In the genomic region with DNA sequence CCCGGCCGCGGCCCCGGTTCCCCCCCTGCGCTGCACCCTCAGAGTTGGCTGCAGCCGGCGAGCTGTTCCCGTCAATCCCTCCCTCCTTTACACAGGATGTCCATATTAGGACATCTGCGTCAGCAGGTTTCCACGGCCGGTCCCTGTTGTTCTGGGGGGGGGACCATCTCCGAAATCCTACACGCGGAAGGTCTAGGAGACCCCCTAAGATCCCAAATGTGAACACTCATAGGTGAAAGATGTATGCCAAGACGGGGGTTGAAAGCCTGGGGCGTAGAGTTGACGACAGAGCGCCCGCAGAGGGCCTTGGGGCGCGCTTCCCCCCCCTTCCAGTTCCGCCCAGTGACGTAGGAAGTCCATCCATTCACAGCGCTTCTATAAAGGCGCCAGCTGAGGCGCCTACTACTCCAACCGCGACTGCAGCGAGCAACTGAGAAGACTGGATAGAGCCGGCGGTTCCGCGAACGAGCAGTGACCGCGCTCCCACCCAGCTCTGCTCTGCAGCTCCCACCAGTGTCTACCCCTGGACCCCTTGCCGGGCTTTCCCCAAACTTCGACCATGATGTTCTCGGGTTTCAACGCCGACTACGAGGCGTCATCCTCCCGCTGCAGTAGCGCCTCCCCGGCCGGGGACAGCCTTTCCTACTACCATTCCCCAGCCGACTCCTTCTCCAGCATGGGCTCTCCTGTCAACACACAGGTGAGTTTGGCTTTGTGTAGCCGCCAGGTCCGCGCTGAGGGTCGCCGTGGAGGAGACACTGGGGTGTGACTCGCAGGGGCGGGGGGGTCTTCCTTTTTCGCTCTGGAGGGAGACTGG, we compare ENCODE assay signal across 8 mouse cellular contexts. TPM values are rescaled to one million over a fixed set of nuclear protein-coding genes. Genes with fewer than 3 reads are reported as not detected.
DNase-seq lines count a peak whose midpoint lies in the region; ATAC-seq lines count a peak whose summit lies in the region.

A gene (plus strand): TSS at position 410 of the 817 bp plus-strand sequence.

- peak within 1 kb of the TSS; percentile 93 for H3K4me3 ChIP-seq in megakaryocyte, embryonic 14.5 days (replicated peaks)

- H3K9me3 ChIP-seq in megakaryocyte, embryonic 14.5 days: no peaks in the 10 kb centered on the region

- ATAC-seq in activated CD4-positive, CD25-positive, alpha-beta regulatory T cell, adult 4 months: peak; percentile 76
- ATAC-seq in common myeloid progenitor, adult 5-6 weeks (replicated peaks; ENCODE audit: low read depth, poor library complexity, severe bottlenecking): peak; percentile 48

- DNase-seq in gastrocnemius, adult 8-10 months (ENCODE audit: low spot score in 2 of 2): peak; percentile 79 to 85
- peak; percentile 98 for DNase-seq in induced T-regulatory cell, adult 2 months (ENCODE audit: low read depth)
- peak; percentile 80 to 91 for DNase-seq in left cerebral cortex, adult 8-10 months (ENCODE audit: low spot score in 2 of 2)
- DNase-seq in right cerebral cortex, adult 2 months (ENCODE audit: low spot score in 2 of 2): peak; percentile 83 to 92
- DNase-seq in urinary bladder, postnatal 14 days (ENCODE audit: low spot score): peak; percentile 90

- H3K27me3 ChIP-seq in megakaryocyte, embryonic 14.5 days (replicated peaks): peaks cover 75% of the 10 kb centered on the region

- H3K4me1 ChIP-seq in megakaryocyte, embryonic 14.5 days: peaks cover 56% of the 10 kb centered on the region

- peaks cover 12% of the 10 kb centered on the region for H3K36me3 ChIP-seq in megakaryocyte, embryonic 14.5 days (replicated peaks; ENCODE audit: low read length)

RNA-seq across cellular contexts. Expression of the gene that starts here (rescaled TPM):
- 1 to 10 TPM; 6.7 to 9.6 TPM for polyA plus RNA-seq in activated CD4-positive, CD25-positive, alpha-beta regulatory T cell, adult 4 months (2017; shearing (Covaris generic))
- total RNA-seq in common myeloid progenitor, adult 5-6 weeks (2017): 421 and 492 TPM in 2 replicates
- 10 to 100 TPM in 2 of 4 experiments, 1 to 10 TPM in 2; 5.6 to 26.9 (median 8.4) TPM for total RNA-seq in gastrocnemius, adult 8-10 months (2022)
- 10 to 100 TPM in 3 of 4 experiments, 1 to 10 TPM in 1; 5.8 to 37.3 (median 25.8) TPM for total RNA-seq in left cerebral cortex, adult 8-10 months (2022)
- 57.8 and 223 TPM in 2 replicates for polyA plus RNA-seq in megakaryocyte, embryonic 14.5 days (2012; ENCODE audit: insufficient read depth, low replicate concordance)

Comparison
In these comparisons a context has a peak if more than half of its experiments do, and no peak if none do; other contexts are left out.
1. Peak in every context shown above with its lines: DNase-seq, ATAC-seq and H3K4me3 ChIP-seq.
2. RNA of the gene that starts here (total RNA-seq): 421 to 492 TPM in common myeloid progenitor, adult 5-6 weeks; 5.8 to 37.3 TPM in left cerebral cortex, adult 8-10 months and 5.6 to 26.9 TPM in gastrocnemius, adult 8-10 months; every median in the first group is over 10 times any median in the second.